Mouse (Mus musculus) MEL (cell line): ENCODE measurements at regions not wholly inside any gene's neighbourhood (a gene's known extent, or its start where the extent isn't known, plus 50 kb on each side); places are given as distances from the start of the nearest gene placed in this dataset.
"Not testable (repeated sequence)": the region's sequence is repeated elsewhere in the genome, so short reads cannot be mapped to it uniquely, and the experiment has no call there.

Experiments
- DNase-seq: peaks from one replicate; pipeline ENCODE4 v3.0.0; 2011; ENCODE audit warnings: low read depth, low spot score
- H3K27ac ChIP-seq: 2 replicates; pipeline ENCODE4 v1.5.1; 2012; ENCODE audit warnings: low read depth, mild to moderate bottlenecking, control low read depth, low read length, moderate library complexity; ENCODE audit not compliant: control insufficient read depth
- H3K27me3 ChIP-seq, 2 experiments: fragments of 150-350 bp in 1 of 2; sonication (generic) in 1 of 2; 2 replicates each; pipeline ENCODE4 v1.6.1; 2012; ENCODE audit warnings: low read length in 2 of 2, mild to moderate bottlenecking in 2 of 2, improper control_type of control experiment in 1 of 2, moderate library complexity in 1 of 2; ENCODE audit not compliant: insufficient read depth in 2 of 2, control insufficient read depth in 1 of 2
- H3K36me3 ChIP-seq, 2 experiments: 2 replicates each; pipeline ENCODE4 v1.6.1; 2012 to 2014; ENCODE audit warnings: low read length in 2 of 2, improper control_type of control experiment in 1 of 2, inconsistent platforms in 1 of 2, mild to moderate bottlenecking in 1 of 2; ENCODE audit not compliant: insufficient read depth in 2 of 2, control insufficient read depth in 1 of 2
- H3K4me1 ChIP-seq, 2 experiments: fragments of 150-350 bp in 1 of 2; sonication (generic) in 1 of 2; 2 replicates each; pipeline ENCODE4 v1.6.1; 2012; ENCODE audit warnings: low read length in 2 of 2, improper control_type of control experiment in 1 of 2, mild to moderate bottlenecking in 1 of 2; ENCODE audit not compliant: insufficient read depth in 2 of 2, control insufficient read depth in 1 of 2
- H3K4me3 ChIP-seq, 2 experiments: fragments of 150-350 bp in 1 of 2; sonication (generic) in 1 of 2; 2 replicates each; pipeline ENCODE4 v1.5.1; 2012; ENCODE audit warnings: low read depth in 2 of 2, low read length in 2 of 2, mild to moderate bottlenecking in 2 of 2, moderate library complexity in 2 of 2, control low read depth in 1 of 2, improper control_type of control experiment in 1 of 2; ENCODE audit not compliant: control insufficient read depth in 1 of 2, insufficient read depth in 1 of 2
- H3K79me2 ChIP-seq: 2 replicates; pipeline ENCODE4 v1.6.1; 2012; ENCODE audit warnings: mild to moderate bottlenecking, low read length, moderate library complexity; ENCODE audit not compliant: control insufficient read depth, poor library complexity, insufficient read depth
- H3K9ac ChIP-seq: 2 replicates; pipeline ENCODE4 v1.6.1; 2012; ENCODE audit warnings: low read depth, mild to moderate bottlenecking, control low read depth, low read length, moderate library complexity; ENCODE audit not compliant: control insufficient read depth, poor library complexity, severe bottlenecking
- H3K9me3 ChIP-seq: fragments of 150-350 bp; sonication (generic); replicated peaks from 2 replicates; pipeline ENCODE4 v1.6.1; 2012; ENCODE audit warnings: mild to moderate bottlenecking, low read length, improper control_type of control experiment, moderate library complexity; ENCODE audit not compliant: insufficient read depth
- CHD1 ChIP-seq: IDR thresholded peaks from 2 replicates; pipeline ENCODE4 v1.6.1; 2012; ENCODE audit warnings: low read depth, mild to moderate bottlenecking, inconsistent platforms, low read length, improper control_type of control experiment
- CHD2 ChIP-seq: IDR thresholded peaks from 2 replicates; pipeline ENCODE4 v1.6.1; 2011; ENCODE audit warnings: low read length, improper control_type of control experiment
- GABPA ChIP-seq: IDR thresholded peaks from 2 replicates; pipeline ENCODE4 v1.6.1; 2012; ENCODE audit warnings: low read depth, mild to moderate bottlenecking, inconsistent platforms, low read length, improper control_type of control experiment, moderate library complexity
- HCFC1 ChIP-seq: IDR thresholded peaks from 2 replicates; pipeline ENCODE4 v1.6.1; 2012; ENCODE audit warnings: low read depth, mild to moderate bottlenecking, inconsistent platforms, low read length, improper control_type of control experiment, moderate library complexity
- KAT2A ChIP-seq: conservative IDR thresholded peaks from 2 replicates; pipeline ENCODE4 v1.6.1; 2012; ENCODE audit warnings: low read depth, low read length, improper control_type of control experiment, inconsistent platforms
- MAX ChIP-seq: IDR thresholded peaks from 2 replicates; pipeline ENCODE4 v1.6.1; 2011; ENCODE audit warnings: low read length, improper control_type of control experiment
- MXI1 ChIP-seq: IDR thresholded peaks from 2 replicates; pipeline ENCODE4 v1.6.1; 2011; ENCODE audit warnings: mild to moderate bottlenecking, low read depth, low read length, improper control_type of control experiment
- MYB ChIP-seq: IDR thresholded peaks from 2 replicates; pipeline ENCODE4 v1.6.1; 2011; ENCODE audit warnings: mild to moderate bottlenecking, low read depth, low read length, improper control_type of control experiment
- POLR2AphosphoS5 ChIP-seq: IDR thresholded peaks from 2 replicates; pipeline ENCODE4 v1.6.1; 2012; ENCODE audit warnings: low read depth, borderline replicate concordance, mild to moderate bottlenecking, inconsistent platforms, low read length, moderate library complexity, mixed read lengths
- RCOR1 ChIP-seq: IDR thresholded peaks from 2 replicates; pipeline ENCODE4 v1.6.1; 2012; ENCODE audit warnings: low read depth, mild to moderate bottlenecking, inconsistent platforms, low read length, improper control_type of control experiment
- SMC3 ChIP-seq: IDR thresholded peaks from 2 replicates; pipeline ENCODE4 v1.6.1; 2011; ENCODE audit warnings: low read depth, low read length, improper control_type of control experiment
- USF1 ChIP-seq: IDR thresholded peaks from 2 replicates; pipeline ENCODE4 v1.6.1; 2014; ENCODE audit warnings: low read depth, mild to moderate bottlenecking, inconsistent platforms, low read length, improper control_type of control experiment, moderate library complexity

- not testable (repeated sequence) for H3K4me1 ChIP-seq, H3K4me3 ChIP-seq, H3K9ac ChIP-seq, H3K27me3 ChIP-seq, H3K79me2 ChIP-seq, H3K27ac ChIP-seq, H3K36me3 ChIP-seq, H3K9me3 ChIP-seq, DNase-seq
Measured at GRCm38 (mm10) chr16:26811201-26811600, 180.3 kb downstream of the Gmnc start.

- H3K36me3 ChIP-seq: no peaks in the 10 kb centered on the region
- TF ChIP-seq GABPA (no peak), HCFC1 (no peak), MYB (no peak), MXI1 (no peak), SMC3 (no peak), POLR2AphosphoS5 (no peak)
- DNase-seq: no peak
Measured at GRCm38 (mm10) chr16:26805426-26805825, 186.0 kb downstream of the Gmnc start.

GRCm38 (mm10) chr16:26787042-26787620 is 204.3 kb downstream of the Gmnc start:
- Histone ChIP-seq H3K27ac (no peak overlapping the region), H3K4me3 (no peak overlapping the region), H3K79me2 (no peaks in the 10 kb centered on the region), H3K9me3 (no peaks in the 10 kb centered on the region)
- DNase-seq: no peak
- TF ChIP-seq MXI1 (no peak), CHD2 (no peak), MAX (no peak), USF1 (no peak), CHD1 (no peak), KAT2A (no peak), RCOR1 (no peak)
- TF ChIP-seq, all 39 proteins: peak for 0
- Histone ChIP-seq H3K4me1 (no peaks in the 10 kb centered on the region), H3K9ac (no peak overlapping the region), H3K27me3 (no peaks in the 10 kb centered on the region), H3K36me3 (no peaks in the 10 kb centered on the region)

More at GRCm38 (mm10) chr16:26805426-26805825, 186.0 kb downstream of the Gmnc start:
- Histone ChIP-seq H3K9me3 (no peaks in the 10 kb centered on the region), H3K4me1 (no peaks in the 10 kb centered on the region), H3K79me2 (no peaks in the 10 kb centered on the region), H3K27me3 (no peaks in the 10 kb centered on the region), H3K27ac (no peak overlapping the region), H3K9ac (no peak overlapping the region), H3K4me3 (no peak overlapping the region)
